Mouse (Mus musculus): ENCODE measurements around the gene Brwd1. TPM values are rescaled to one million over a fixed set of nuclear protein-coding genes. Genes with fewer than 3 reads are reported as not detected.
A peak's percentile ranks its signal among the peaks of the same experiment; 100 is the strongest.

The Brwd1 gene
- total RNA-seq, 1 experiment, result 117 TPM

DNA sequence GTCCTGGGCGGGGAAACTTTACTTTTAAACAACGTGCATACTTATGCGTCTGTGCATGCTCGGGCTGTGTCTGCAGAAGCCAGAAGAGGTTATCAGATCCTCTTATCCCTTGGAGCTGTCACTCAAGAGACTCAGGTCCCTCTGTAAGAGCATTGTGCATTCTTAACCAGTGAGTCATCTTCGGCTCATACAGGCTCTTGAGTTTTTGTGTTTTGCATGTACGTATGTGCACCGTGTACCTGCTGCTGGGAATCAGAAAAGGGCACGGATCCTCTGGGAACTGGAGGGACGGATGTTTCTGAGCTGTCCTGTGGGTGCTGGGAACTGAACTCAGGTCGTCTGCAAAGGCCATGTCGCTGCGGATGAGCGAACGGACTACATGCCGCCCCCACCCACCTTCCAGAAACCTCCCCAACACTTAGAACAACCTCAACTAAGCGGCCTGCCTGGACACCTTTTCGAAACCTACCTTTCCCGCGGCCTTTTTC, 44.4 kb upstream of the Brwd1 start:
- Histone ChIP-seq H3K36me3 (ENCODE audit: control insufficient read depth, insufficient read depth, low read length, poor library complexity, severe bottlenecking) (peaks cover 34% of the 10 kb centered on the region), H3K4me1 (ENCODE audit: control insufficient read depth in 2 of 2, insufficient read depth in 2 of 2, low read length in 2 of 2, poor library complexity in 1 of 2) (peaks cover 2 to 4% of the 10 kb centered on the region in 2 experiments; a peak in 1 of 4 replicates), H3K9ac (ENCODE audit: insufficient read depth, low read depth, low read length, poor library complexity, severe bottlenecking) (peak overlapping the region; percentile 95), H3K9me3 (ENCODE audit: control insufficient read depth, insufficient read depth, low read depth, low read length) (no peaks in the 10 kb centered on the region), H3K4me3 (ENCODE audit: insufficient read depth in 1 of 2, low read depth in 1 of 2, low read length in 2 of 2, poor library complexity in 1 of 2, severe bottlenecking in 1 of 2) (peak overlapping the region; percentile 88 to 99), H3K27ac (ENCODE audit: insufficient read depth, low read depth, low read length, poor library complexity, severe bottlenecking) (peak overlapping the region; percentile 91)
- in situ Hi-C loops (cut with MboI; ENCODE audit: low sequenced_read_pairs in 2 of 2, unreplicated experiment in 2 of 2), result no loop called here
- DNase-seq (ENCODE audit: low read depth, low spot score), result no peak
- no peak for TF ChIP-seq MAFK (IDR thresholded peaks at IDR 0.05; ENCODE audit: insufficient read depth, low read depth, low read length)
- no peak for TF ChIP-seq CHD2 (IDR thresholded peaks at IDR 0.05; ENCODE audit: low read depth, low read length)
- no peak for TF ChIP-seq ZNF384 (IDR thresholded peaks at IDR 0.05; ENCODE audit: low read depth, low read length)
- no peak for TF ChIP-seq HCFC1 (IDR thresholded peaks at IDR 0.05; ENCODE audit: borderline replicate concordance, insufficient read depth, low read length)

DNA sequence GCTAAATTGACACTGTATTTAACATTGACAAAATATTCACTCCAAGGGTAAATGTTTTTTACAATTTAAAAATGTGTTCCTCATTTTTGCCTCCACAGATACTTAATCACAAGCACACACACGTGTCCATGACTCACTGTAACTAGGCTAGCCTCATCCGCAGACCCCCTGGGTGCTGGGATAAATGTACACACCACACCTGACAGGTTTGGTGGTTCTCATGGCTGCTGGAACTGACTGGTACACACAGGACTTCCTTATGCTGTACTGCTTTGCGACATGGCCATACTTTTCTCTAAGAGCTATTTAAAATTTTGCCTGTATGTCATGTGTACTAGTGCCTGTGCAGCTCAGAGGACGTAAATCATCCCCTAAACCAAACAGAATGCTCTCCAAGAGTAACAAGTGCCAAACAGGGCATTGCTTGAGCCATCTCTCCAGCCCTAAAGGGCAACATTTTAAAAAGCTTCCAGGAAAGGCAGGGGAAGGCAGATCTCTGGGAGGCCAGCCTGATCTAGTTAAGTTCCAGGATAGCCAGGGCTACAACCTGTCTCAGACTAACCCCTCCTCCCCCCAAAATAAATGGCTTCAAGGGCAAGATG, 37.8 kb upstream of the Brwd1 start:
- in situ Hi-C loops (cut with MboI; ENCODE audit: low sequenced_read_pairs in 2 of 2, unreplicated experiment in 2 of 2), result no loop called here
- Histone ChIP-seq H3K36me3 (ENCODE audit: control insufficient read depth, insufficient read depth, low read length, poor library complexity, severe bottlenecking) (peaks cover 27% of the 10 kb centered on the region), H3K9ac (ENCODE audit: insufficient read depth, low read depth, low read length, poor library complexity, severe bottlenecking) (no peak overlapping the region), H3K4me3 (ENCODE audit: insufficient read depth in 1 of 2, low read depth in 1 of 2, low read length in 2 of 2, poor library complexity in 1 of 2, severe bottlenecking in 1 of 2) (no peak overlapping the region), H3K9me3 (ENCODE audit: control insufficient read depth, insufficient read depth, low read depth, low read length) (no peaks in the 10 kb centered on the region), H3K4me1 (ENCODE audit: control insufficient read depth in 2 of 2, insufficient read depth in 2 of 2, low read length in 2 of 2, poor library complexity in 1 of 2) (peaks cover 0 to 3% of the 10 kb centered on the region in 2 experiments; a peak in 1 of 4 replicates), H3K27ac (ENCODE audit: insufficient read depth, low read depth, low read length, poor library complexity, severe bottlenecking) (no peak overlapping the region)
- no peak for TF ChIP-seq HCFC1 (IDR thresholded peaks at IDR 0.05; ENCODE audit: borderline replicate concordance, insufficient read depth, low read length)
- no peak for TF ChIP-seq ZC3H11A (IDR thresholded peaks at IDR 0.05; ENCODE audit: borderline replicate concordance, low read depth, low read length)
- no peak for TF ChIP-seq MAFK (IDR thresholded peaks at IDR 0.05; ENCODE audit: insufficient read depth, low read depth, low read length)
- no peak for TF ChIP-seq CHD2 (IDR thresholded peaks at IDR 0.05; ENCODE audit: low read depth, low read length)
- TF ChIP-seq ZNF384 (IDR thresholded peaks at IDR 0.05; ENCODE audit: low read depth, low read length), result no peak
- DNase-seq (ENCODE audit: low read depth, low spot score), result no peak

DNA sequence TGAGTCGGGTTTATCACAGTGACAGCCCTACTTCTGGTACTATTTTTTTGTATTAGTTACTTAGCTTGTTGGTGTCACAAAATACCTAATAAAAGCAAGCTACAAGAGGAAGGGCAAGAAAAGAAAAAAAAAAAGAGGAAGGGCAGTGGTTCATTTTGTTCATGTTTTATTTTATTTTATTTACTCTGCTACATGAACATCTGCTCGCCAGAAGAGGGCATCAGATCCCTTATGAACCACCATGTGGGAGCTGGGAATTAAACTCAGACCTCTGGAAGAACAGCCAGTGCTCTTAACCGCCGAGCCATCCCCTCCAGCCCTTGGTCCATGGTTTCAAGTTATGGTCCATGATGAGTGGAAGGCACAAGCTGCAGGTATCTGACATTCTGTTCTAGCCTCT, 32.4 kb upstream of the Brwd1 start:
- TF ChIP-seq ZC3H11A (IDR thresholded peaks at IDR 0.05; ENCODE audit: borderline replicate concordance, low read depth, low read length) (0 out of 2 replicates have a peak, but pooled peaks have one; percentile 8), ZNF384 (IDR thresholded peaks at IDR 0.05; ENCODE audit: low read depth, low read length) (0 out of 2 replicates have a peak, but pooled peaks have one; percentile 25), CHD2 (IDR thresholded peaks at IDR 0.05; ENCODE audit: low read depth, low read length) (no peak), MAFK (IDR thresholded peaks at IDR 0.05; ENCODE audit: insufficient read depth, low read depth, low read length) (no peak), HCFC1 (IDR thresholded peaks at IDR 0.05; ENCODE audit: borderline replicate concordance, insufficient read depth, low read length) (no peak)
- in situ Hi-C loops (cut with MboI; ENCODE audit: low sequenced_read_pairs in 2 of 2, unreplicated experiment in 2 of 2), result no loop called here
- Histone ChIP-seq H3K27ac (ENCODE audit: insufficient read depth, low read depth, low read length, poor library complexity, severe bottlenecking) (no peak overlapping the region), H3K4me3 (ENCODE audit: insufficient read depth in 1 of 2, low read depth in 1 of 2, low read length in 2 of 2, poor library complexity in 1 of 2, severe bottlenecking in 1 of 2) (no peak overlapping the region; a peak in 1 of 4 replicates), H3K9ac (ENCODE audit: insufficient read depth, low read depth, low read length, poor library complexity, severe bottlenecking) (peak overlapping the region; percentile 30; the same call in 1 of the 2 replicates), H3K9me3 (ENCODE audit: control insufficient read depth, insufficient read depth, low read depth, low read length) (no peaks in the 10 kb centered on the region), H3K36me3 (ENCODE audit: control insufficient read depth, insufficient read depth, low read length, poor library complexity, severe bottlenecking) (no peaks in the 10 kb centered on the region), H3K4me1 (ENCODE audit: control insufficient read depth in 2 of 2, insufficient read depth in 2 of 2, low read length in 2 of 2, poor library complexity in 1 of 2) (no peaks in the 10 kb centered on the region)
- no peak for DNase-seq (ENCODE audit: low read depth, low spot score)

DNA sequence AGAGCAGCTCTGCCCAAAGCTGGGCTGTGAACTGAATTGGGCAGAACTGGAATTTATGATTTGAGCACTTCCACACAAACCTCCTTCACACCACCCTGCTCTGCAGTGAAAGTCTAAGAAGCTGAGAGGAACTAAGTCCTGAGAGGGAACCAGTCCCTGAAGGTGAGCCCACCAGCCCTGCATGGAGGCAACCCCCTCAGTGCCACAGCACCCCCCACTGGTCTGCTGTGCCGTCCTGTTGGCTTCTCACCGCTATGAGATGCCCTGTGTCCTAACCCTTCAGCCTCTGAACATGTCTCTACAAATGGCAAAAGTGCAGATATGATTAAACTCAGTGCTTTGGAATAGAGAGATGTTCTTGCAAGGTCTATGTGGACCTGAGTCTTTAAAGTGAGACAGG, 30.4 kb upstream of the Brwd1 start:
- no peak for DNase-seq (ENCODE audit: low read depth, low spot score)
- in situ Hi-C loops (cut with MboI; ENCODE audit: low sequenced_read_pairs in 2 of 2, unreplicated experiment in 2 of 2), result no loop called here
- H3K9me3 ChIP-seq (ENCODE audit: control insufficient read depth, insufficient read depth, low read depth, low read length), result no peaks in the 10 kb centered on the region
- no peak overlapping the region for H3K9ac ChIP-seq (ENCODE audit: insufficient read depth, low read depth, low read length, poor library complexity, severe bottlenecking)
- no peak overlapping the region for H3K4me3 ChIP-seq (ENCODE audit: insufficient read depth in 1 of 2, low read depth in 1 of 2, low read length in 2 of 2, poor library complexity in 1 of 2, severe bottlenecking in 1 of 2)
- no peaks in the 10 kb centered on the region for H3K4me1 ChIP-seq (ENCODE audit: control insufficient read depth in 2 of 2, insufficient read depth in 2 of 2, low read length in 2 of 2, poor library complexity in 1 of 2)
- TF ChIP-seq ZNF384 (IDR thresholded peaks at IDR 0.05; ENCODE audit: low read depth, low read length) (no peak), HCFC1 (IDR thresholded peaks at IDR 0.05; ENCODE audit: borderline replicate concordance, insufficient read depth, low read length) (no peak), MAFK (IDR thresholded peaks at IDR 0.05; ENCODE audit: insufficient read depth, low read depth, low read length) (no peak), ZC3H11A (IDR thresholded peaks at IDR 0.05; ENCODE audit: borderline replicate concordance, low read depth, low read length) (no peak), CHD2 (IDR thresholded peaks at IDR 0.05; ENCODE audit: low read depth, low read length) (no peak)
- no peak overlapping the region for H3K27ac ChIP-seq (ENCODE audit: insufficient read depth, low read depth, low read length, poor library complexity, severe bottlenecking)
- H3K36me3 ChIP-seq (ENCODE audit: control insufficient read depth, insufficient read depth, low read length, poor library complexity, severe bottlenecking), result no peaks in the 10 kb centered on the region
